Mouse (Mus musculus) liver, adult 2 months (tissue): ENCODE data around the gene Crot.

Experiments
- CTCF ChIP-seq: fragments of 200-500 bp; IDR thresholded peaks from 2 replicates; pipeline ENCODE4 v1.5.1; 2011; ENCODE audit warnings: low read depth, low read length, control low read depth
- POLR2A ChIP-seq: fragments of 200-500 bp; IDR thresholded peaks from 2 replicates; pipeline ENCODE4 v1.6.1; 2011; ENCODE audit warnings: low read length, control low read depth; ENCODE audit not compliant: insufficient read depth; ENCODE audit errors: extremely low read depth

DNA sequence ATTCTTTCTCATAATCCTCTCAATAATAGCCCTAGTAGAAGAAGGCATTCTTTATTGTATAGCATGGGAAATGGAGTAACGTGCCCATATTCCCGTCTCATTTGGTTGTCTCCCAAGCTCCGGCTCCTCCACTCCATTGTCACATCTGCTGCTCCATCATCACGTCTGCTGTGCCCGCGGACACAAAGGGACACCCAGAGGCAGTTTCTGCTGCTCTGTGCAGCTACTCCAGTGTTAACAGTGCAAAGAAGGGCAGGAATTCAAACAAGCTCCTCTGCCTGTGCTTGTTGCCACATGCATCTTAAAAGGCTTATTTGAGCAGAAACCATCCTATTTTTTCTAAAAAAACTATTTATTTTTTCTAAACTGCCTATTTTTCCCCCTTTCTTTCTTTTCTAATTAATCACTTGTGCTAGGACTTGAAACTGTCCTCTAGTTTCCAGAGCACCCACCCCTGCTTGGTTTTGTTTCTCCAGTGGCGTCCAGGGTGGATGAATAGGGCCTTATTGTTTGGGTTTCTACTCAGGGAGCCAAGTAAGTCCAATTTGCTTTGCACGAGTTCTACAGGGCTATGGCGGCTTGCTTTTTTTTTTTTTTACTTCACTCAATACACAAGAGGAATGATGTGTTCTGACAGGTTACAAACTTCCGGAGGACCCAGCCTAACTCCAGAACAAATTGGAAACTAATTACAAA, 45.7 kb upstream of the Crot start:
- TF ChIP-seq POLR2A, result no peak
- TF ChIP-seq CTCF, result no peak
